Mouse (Mus musculus) frontal cortex, postnatal 36 days (tissue): ENCODE results near the gene Sgca.
A peak's percentile ranks its signal among the peaks of the same experiment; 100 is the strongest.
"Not testable (repeated sequence)": the region's sequence is repeated elsewhere in the genome, so short reads cannot be mapped to it uniquely, and the experiment has no call there.

Experiments used
- DNase-seq, 2 experiments: peaks; one replicate each; pipeline ENCODE4 v3.0.0; 2022; ENCODE audit warnings: low spot score in 2 of 2

Sgca gene

GRCm38 (mm10) chr11:94976199-94976598, at the start of gene Sgca:
Gene Sgca, minus strand, starts transcription at chr11:94976327.
- no peak for DNase-seq

- no peak for DNase-seq
These were observed 49.3 kb upstream of the Sgca start for GRCm38 (mm10) chr11:95025227-95026012.

DNA sequence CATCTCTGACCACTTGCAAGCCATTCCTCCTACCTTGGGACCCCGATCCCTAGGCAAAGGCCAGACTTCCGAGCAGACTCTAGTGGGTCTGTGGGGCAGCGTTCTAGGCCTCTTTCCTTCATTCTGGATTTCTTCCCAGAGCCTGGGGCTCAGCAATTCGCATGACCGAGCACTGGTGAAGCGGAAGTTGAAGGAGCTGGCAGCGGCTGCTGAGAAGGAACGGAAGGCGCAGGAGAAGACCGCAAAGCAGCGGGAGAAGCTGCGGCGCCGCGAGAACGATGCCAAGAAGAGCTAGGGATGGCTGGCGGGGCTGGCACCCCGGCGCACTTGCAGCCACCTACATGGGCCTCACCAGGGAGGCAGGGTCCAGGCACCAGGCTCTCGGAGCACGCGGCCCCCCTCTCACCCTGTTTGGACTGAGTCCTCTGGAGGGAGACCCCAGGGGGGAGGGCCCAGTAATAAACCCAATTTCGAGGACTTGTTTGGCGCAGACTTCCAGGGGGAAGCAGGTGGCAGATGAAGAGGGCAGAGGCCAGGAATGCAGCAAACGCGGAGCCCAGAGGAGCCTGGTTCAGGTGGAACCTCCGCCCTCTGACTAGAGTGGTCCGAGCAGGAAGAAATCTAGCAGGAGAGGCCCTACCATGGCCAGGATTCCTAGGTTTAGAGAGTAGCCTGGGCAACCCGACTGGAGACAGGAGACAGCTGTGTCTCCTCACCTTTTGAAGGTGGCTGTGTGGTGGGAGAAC, 48.5 kb upstream of the Sgca start:
- peak in 1 of 2 experiments; percentile 56 for DNase-seq

DNA sequence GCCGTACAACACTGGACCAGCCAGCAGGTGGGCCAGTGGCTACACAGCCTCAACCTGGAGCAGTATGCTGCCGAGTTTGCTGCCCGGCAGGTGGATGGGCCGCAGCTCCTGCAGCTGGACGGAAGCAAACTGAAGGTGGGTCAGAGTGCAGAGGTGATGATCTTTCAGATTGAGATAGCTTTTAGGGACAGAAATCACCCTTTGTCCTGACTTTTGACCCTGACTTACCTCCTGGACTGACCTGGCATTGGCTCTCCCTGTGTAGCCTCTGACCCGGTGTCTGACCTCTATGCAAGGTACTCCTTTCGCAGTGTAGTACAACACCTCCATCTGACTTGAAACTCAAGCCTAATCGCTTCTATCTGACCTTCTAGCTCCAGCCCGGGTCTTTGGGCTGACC, 47.4 kb upstream of the Sgca start:
- DNase-seq: no peak

DNA sequence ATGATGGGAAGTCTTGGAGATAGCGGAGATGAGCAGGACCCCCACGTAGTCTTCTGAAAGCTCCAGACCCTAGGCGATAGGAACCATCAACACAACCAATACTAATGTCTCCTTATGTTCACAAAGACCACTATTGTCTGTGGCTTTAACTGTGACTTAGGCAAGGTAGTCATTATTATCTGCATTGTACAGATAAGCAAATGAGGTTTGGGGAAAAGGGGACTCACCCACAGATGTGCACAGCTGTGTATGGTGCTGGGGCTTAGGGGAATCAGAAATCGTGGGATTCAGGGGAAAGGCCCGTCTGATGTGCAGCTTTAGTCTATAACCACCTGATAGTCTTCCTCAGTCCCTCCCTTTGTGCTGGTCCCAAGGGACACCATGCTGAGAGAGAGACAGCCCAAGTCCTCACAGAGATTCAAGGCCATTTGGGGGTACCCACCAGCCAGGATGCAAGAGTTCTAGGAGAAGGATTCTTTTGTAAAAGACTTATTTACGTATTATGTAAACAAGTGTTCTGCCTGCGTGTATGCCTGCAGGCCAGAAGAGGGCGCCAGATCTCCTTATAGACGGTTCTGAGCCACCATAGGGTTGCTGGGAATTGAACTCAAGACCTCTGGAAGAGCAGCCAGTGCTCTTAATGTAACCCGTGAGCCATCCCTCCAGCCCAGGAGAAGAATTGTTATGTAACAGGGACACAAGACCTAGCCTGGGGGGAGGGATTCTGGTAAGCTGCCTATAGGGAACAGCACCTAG, 46.3 kb upstream of the Sgca start:
- no peak for DNase-seq

DNA sequence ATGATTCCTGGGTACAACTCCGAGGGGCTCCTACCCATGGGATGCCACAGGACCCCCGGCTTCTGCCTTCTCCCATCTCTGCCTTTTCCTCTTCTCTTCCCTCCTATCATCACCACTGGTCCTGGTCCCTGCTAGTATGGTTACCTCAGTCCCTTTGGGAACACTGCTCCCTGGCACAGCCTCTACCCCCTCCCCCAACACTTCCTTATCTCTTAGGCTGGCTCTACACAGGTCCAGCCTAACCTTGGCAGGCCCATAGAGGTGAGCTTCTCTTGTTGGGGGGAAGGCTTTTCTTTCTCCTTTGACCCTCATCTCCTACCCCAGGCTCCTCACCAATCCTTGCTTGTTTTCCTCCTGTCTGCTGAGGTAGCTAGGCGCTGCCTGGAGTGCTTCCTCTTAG, 39.4 kb upstream of the Sgca start:
- no peak for DNase-seq

DNA sequence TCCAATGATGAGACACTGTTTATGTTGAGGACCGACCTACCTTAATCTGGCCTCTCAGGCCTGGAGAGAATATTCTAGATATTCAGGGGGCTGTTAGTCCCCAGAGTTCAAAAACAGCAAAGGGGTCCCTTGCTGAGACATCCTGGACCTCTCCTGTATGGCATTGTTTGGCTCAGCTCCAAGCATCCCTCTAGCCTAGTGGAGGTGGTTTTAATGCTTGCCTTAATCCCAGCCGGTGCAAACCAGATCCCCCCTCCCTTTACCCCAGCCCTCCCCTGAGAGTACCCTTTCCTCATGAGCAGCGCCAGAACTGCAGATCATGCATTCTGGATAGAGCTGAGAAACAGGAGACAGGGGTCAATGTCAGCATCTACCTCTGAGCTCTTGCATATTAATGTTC, 36.4 kb upstream of the Sgca start:
- no peak for DNase-seq

GRCm38 (mm10) chr11:95012075-95012474, 35.9 kb upstream of the Sgca start:
- no peak for DNase-seq

DNA sequence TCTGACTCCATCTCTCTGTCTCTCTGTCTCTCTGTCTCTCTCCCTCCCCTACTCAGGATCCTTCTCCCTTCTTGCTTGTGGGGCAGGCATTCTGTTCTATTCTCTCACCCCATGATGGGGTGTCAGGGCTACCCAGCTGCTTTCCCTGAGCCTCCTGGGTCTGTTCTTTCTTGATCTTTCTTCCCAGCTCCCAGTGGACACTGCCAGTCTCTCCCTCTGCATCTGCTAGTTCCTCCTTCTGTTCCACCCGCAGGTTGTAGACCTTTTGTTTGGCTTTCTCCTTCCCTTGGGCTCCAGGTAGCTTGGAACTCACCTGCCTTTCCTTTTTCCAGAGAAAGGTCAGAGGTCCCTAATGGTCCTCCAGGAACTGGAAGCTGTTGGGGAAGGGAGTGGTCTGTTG, 35.3 kb upstream of the Sgca start:
- DNase-seq: no peak

- not testable (repeated sequence) for DNase-seq
These were observed 34.8 kb upstream of the Sgca start for GRCm38 (mm10) chr11:95010841-95011403.

GRCm38 (mm10) chr11:95010141-95010739, 34.1 kb upstream of the Sgca start:
- no peak for DNase-seq

DNA sequence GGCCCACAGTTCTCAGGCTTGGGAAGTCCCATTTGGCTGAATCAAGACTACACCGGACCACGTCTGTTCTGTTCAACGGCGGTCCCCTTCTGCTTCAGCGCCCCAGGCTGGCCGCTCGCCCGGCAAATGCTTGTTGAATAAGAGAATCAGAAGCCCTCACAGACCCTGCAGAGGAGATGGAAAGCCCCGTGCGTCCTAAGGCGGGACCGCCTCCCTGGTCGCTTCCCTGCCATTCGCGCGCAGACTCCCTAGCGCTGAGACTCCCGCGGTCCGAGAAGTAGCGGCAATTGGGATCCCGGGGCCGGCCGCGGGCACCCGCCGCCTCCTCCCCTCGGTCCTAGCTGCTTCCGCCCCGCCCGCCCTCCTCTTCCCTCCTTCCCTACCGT, 33.5 kb upstream of the Sgca start, which contains the start of gene Samd14:
Gene Samd14 (plus strand): TSS at position 251 of the 386 bp plus-strand sequence.
- peak; percentile 54 to 64 for DNase-seq

- DNase-seq: no peak
These were observed 32.8 kb upstream of the Sgca start for GRCm38 (mm10) chr11:95008661-95009628.

DNA sequence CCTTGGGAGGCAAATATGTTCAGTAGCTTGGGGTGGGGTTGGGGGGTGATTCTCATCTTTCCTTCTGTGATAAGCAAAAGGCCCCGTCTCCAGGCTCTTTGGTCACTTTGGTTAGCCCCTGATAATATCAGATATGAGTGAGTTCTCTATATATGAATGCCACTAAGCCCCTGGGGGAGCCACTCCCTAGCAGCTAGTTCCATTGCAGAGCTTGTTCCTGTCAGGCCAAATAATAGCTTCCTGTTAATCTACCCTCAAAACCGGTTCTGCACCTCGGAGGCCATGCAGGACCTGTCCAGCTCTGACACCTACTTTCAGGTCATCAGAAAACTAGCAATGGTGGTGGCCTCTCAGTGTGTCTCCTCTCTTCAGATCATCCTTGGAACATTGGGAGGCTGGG, 31.3 kb upstream of the Sgca start:
- DNase-seq: no peak

DNA sequence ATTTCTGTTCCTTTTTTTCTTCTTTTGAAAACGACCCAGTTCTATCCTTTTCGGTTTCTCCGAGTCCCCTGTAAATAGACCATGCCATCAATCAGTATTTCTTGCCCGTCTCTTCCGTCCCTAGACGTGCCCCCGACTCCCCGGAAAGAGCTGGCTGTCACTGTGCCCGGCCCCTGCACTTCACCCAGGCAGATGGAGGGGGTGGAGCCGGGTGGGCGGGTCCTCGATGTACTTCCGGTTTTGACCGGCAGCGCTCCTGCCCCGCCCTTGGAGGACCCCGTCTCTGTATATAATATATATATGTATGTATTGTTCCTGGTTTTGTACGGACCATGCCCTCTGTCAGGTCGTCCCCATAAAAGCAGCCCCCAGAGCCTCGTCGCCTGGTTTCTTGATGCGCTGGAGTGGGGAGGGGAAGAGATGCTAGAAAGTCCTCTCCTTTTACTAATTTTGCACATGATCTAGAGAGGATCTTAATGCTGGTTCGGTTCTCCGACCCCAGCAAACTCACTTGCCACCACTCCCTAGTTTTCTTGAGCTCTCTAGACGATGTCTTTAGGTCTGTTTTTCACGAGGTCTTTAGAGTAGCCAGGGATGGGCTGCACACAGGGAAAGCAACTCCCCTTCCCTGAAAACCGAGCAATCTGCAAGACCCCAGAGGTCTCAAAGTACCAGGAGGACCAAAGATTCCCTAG, 30.5 kb upstream of the Sgca start:
- peak; percentile 63 to 70 for DNase-seq

DNA sequence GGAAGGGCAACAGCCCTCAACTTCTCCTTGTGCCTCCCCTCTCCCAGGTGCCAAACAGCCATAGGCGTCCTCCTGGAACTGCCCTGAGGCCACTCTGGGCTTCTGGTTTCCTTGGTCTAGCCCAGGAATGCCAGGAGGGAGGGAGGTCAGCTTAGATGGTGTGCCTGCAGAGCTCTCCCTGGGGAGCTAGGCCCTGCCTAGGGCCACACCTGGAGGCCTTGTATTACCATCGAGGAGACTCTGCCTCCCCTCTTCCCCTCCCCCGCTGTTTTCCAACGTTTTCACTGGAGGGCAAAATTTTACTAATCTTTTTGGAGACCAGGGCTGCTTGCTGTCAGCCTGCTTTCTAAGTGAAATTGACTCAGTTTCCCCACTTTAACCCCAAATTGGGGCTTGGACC, 29.9 kb upstream of the Sgca start:
- no peak for DNase-seq

GRCm38 (mm10) chr11:95004937-95005198, 28.7 kb upstream of the Sgca start:
- DNase-seq: no peak

GRCm38 (mm10) chr11:95004136-95004936, 28.2 kb upstream of the Sgca start:
- DNase-seq: no peak

DNA sequence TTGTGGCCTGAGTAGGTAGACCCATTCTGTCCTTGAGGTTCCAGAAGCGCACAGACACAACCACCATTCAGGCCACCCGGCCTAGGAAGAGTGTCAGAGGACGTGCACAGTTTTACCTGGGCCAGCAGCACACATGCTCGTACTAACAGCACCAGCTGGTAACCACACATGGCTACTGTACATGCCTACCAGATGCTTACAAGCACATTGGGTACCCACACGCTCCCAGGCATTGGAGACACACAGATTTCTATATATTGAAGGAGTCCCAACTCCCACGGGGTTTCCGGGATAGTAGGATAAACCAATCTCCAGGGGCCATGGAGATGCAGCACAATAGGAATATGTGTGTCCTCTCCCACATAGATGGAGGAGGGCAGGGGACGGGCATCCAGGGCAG, 26.6 kb upstream of the Sgca start:
- no peak for DNase-seq
